Mouse (Mus musculus): ENCODE data around the gene Kansl1l. TPM values are rescaled to one million over a fixed set of nuclear protein-coding genes. Genes with fewer than 3 reads are reported as not detected.

Gene Kansl1l
- polyA plus RNA-seq, 1 experiment = 14.5 TPM

DNA sequence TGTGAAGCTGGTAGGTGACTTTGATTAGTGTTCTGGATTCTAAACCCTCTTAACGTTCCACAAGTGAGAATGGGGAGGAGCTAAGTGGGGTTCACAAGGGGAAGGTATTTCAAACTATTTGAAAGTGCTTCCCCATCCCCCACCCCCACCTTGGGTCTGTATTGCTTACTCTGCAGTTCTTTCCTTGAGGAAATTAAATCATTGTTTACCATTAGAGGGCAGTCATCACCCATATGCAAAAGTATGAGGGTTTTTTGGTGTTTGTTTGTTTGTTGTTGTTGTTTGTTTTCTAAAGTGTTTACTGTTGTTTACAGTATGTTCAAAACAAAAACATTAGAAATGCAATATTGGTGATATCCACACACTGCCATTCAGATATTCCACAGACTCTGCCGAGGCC lies 138.7 kb downstream of the Kansl1l start:
- H3K27ac ChIP-seq (ENCODE audit: insufficient read depth, low read depth, low read length) = no peak overlapping the region
- no peaks in the 10 kb centered on the region for H3K4me1 ChIP-seq (ENCODE audit: control insufficient read depth, insufficient read depth, low read length)
- no peak for TF ChIP-seq POLR2A (IDR thresholded peaks at IDR 0.05; ENCODE audit: borderline replicate concordance, low read depth, low read length)
- TF ChIP-seq CTCF (IDR thresholded peaks at IDR 0.05; ENCODE audit: low read depth, low read length) = no peak
- no peak overlapping the region for H3K4me3 ChIP-seq (ENCODE audit: insufficient read depth, low read length)

DNA sequence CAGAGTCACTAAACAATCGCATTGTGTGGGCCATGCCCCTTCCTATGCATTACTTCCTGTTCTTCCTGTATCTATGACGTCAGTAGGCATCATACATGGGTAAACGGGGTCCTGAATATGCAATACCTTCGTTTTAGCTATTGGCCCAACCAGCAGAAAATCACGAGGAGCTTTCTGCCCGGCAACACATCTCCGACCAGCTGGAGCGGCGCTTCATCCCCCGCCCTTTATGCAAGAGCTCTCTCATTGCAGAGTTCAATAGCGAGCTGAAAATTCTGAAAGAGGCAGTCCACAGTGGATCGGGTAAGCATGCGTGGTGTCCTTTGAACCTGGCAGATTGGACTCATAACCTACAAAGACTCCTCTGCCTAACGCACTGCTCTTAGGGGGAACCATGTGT lies 139.4 kb downstream of the Kansl1l start:
- TF ChIP-seq POLR2A (IDR thresholded peaks at IDR 0.05; ENCODE audit: borderline replicate concordance, low read depth, low read length) (no peak), CTCF (IDR thresholded peaks at IDR 0.05; ENCODE audit: low read depth, low read length) (no peak)
- no peak overlapping the region for H3K4me3 ChIP-seq (ENCODE audit: insufficient read depth, low read length)
- H3K27ac ChIP-seq (ENCODE audit: insufficient read depth, low read depth, low read length) = no peak overlapping the region
- H3K4me1 ChIP-seq (ENCODE audit: control insufficient read depth, insufficient read depth, low read length) = no peaks in the 10 kb centered on the region

DNA sequence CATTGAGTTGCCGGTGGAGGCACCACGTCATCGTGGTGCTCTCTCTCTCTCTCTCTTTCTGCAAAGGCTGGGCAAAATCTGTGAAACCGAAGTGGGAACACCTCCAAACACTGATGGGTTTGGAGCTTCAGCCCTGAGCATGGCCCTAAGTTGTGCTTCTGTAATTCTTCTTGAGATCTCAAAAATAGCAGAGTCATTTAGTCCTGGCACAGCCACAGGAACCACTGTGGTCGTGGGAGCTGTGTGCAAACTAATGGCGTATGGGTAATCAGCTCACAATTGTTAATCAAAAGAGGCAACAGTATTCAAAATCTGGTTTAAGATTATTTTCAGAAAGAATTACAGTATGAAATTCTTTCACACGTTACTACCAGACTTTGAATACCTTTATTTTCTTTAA lies 144.6 kb downstream of the Kansl1l start:
- no peak overlapping the region for H3K27ac ChIP-seq (ENCODE audit: insufficient read depth, low read depth, low read length)
- no peaks in the 10 kb centered on the region for H3K4me1 ChIP-seq (ENCODE audit: control insufficient read depth, insufficient read depth, low read length)
- TF ChIP-seq POLR2A (IDR thresholded peaks at IDR 0.05; ENCODE audit: borderline replicate concordance, low read depth, low read length) (no peak), CTCF (IDR thresholded peaks at IDR 0.05; ENCODE audit: low read depth, low read length) (no peak)
- H3K4me3 ChIP-seq (ENCODE audit: insufficient read depth, low read length) = no peak overlapping the region

DNA sequence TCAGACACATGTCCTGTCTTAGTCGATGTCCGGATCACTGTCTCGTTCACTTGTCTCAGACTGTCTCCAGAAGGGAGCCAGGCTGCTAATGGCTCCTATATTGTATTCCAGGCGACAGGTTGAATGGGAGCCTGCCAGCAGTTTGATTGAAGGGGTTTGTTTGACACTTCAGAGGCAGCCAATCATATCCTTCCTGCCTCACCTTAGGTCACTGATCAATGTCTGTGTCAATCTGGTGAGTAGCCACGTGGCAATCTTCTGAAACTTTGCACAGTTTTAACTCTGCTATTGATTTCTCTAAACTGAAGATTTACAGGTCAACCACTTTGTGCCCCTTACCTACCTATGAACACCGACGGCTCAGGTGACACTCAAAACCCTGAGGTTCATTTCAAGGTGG lies 145.9 kb downstream of the Kansl1l start:
- Histone ChIP-seq H3K4me3 (ENCODE audit: insufficient read depth, low read length) (no peak overlapping the region), H3K27ac (ENCODE audit: insufficient read depth, low read depth, low read length) (no peak overlapping the region), H3K4me1 (ENCODE audit: control insufficient read depth, insufficient read depth, low read length) (no peaks in the 10 kb centered on the region)
- TF ChIP-seq POLR2A (IDR thresholded peaks at IDR 0.05; ENCODE audit: borderline replicate concordance, low read depth, low read length) = no peak
- no peak for TF ChIP-seq CTCF (IDR thresholded peaks at IDR 0.05; ENCODE audit: low read depth, low read length)

Other genes starting within 250 kb of the Kansl1l start
- gene Rpe, start 116.7 kb downstream of the Kansl1l start, polyA plus RNA-seq (2012; ENCODE audit: insufficient read depth, insufficient read length, missing spikeins) = 26.5 and 31.8 TPM in 2 replicates
- gene Acadl, start 45.7 kb upstream of the Kansl1l start, polyA plus RNA-seq (2012; ENCODE audit: insufficient read depth, insufficient read length, missing spikeins) = 55.7 and 58.6 TPM in 2 replicates
- gene Myl1, start 127.8 kb upstream of the Kansl1l start, polyA plus RNA-seq (2012; ENCODE audit: insufficient read depth, insufficient read length, missing spikeins) = not detected in 2 replicates
- gene Lancl1, start 221.3 kb upstream of the Kansl1l start, polyA plus RNA-seq (2012; ENCODE audit: insufficient read depth, insufficient read length, missing spikeins) = 25.3 and 25.5 TPM in 2 replicates

All from bone marrow macrophage, adult 2 months (primary cell).